Mouse (Mus musculus) hindbrain, embryonic 10.5 days (tissue): ENCODE results near the gene Nupr1l. TPM values are rescaled to one million over a fixed set of nuclear protein-coding genes. Genes with fewer than 3 reads are reported as not detected.

Source experiments
- DNase-seq: peaks from one replicate; pipeline ENCODE4 v3.0.0-alpha.2; 2017; ENCODE audit warnings: low spot score
- H3K27ac ChIP-seq: fragments of 300-500 bp; sonication (generic); 2 replicates; pipeline ENCODE4 v1.5.1; 2016; ENCODE audit warnings: mild to moderate bottlenecking, moderate library complexity
- H3K27me3 ChIP-seq: fragments of 300-500 bp; sonication (generic); 2 replicates; pipeline ENCODE4 v1.6.1; 2016; ENCODE audit warnings: mild to moderate bottlenecking; ENCODE audit not compliant: poor library complexity, insufficient read depth, severe bottlenecking
- H3K36me3 ChIP-seq: fragments of 300-500 bp; sonication (generic); 2 replicates; pipeline ENCODE4 v1.6.1; 2016; ENCODE audit warnings: mild to moderate bottlenecking, moderate library complexity
- H3K4me1 ChIP-seq: fragments of 300-500 bp; sonication (generic); replicated peaks from 2 replicates; pipeline ENCODE4 v1.6.1; 2016; ENCODE audit warnings: mild to moderate bottlenecking
- H3K4me3 ChIP-seq: fragments of 300-500 bp; sonication (generic); 2 replicates; pipeline ENCODE4 v1.5.1; 2016; ENCODE audit warnings: mild to moderate bottlenecking, moderate library complexity
- H3K9me3 ChIP-seq: fragments of 300-500 bp; sonication (generic); 2 replicates; pipeline ENCODE4 v1.6.1; 2016; ENCODE audit warnings: mild to moderate bottlenecking, moderate library complexity
- WGBS: fragments of 180-500 bp; shearing (Covaris S2); methylation state at CpG from one replicate; pipeline ENCODE4 v1.1.7; 2016; 5-methylcytosine and 5-hydroxymethylcytosine counted together
- polyA plus RNA-seq: library from polyadenylated mRNA; unstranded; fragments of >200 nt; fragmentation: Nextera tagmentation; extraction: Ambion mirVana; gene quantifications from 2 replicates; pipeline ENCODE4 v1.2.1, GENCODE M21; 2016

Nupr1l gene
- 3.5 and 4.3 TPM in 2 replicates for polyA plus RNA-seq

DNA sequence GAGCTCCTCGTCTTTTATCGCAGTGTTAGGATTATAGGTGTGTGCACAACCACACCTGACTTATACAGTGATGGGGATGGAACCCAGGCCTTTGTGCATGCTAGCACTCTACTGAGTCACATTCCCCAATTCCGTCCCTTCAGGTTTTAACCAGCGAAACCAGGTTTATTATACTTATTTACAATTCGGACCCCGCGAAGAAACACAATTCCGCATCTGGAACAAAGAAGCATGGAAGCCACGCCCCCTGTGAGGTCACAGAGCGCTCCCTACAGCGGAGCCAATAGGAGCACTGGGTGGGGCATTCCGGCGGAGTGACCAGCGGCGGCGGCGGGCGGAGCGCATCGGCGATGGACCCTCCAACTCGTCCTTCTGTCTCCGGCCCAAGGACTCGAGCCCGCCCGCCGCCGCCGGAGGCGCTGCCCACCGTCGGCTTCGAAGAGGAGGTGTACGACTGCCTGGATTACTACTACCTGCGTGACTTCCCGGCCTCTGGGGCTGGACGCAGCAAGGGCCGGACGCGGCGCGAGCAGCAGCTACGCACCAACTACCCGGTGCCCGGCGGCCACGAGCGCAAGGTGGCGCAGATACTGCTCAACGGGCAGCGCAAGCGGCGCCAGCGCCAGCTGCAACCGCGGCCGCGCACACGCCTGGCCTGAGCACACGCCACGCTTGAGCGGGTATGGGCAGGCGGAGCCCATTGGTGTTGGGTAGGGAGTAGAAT lies at the start of gene Nupr1l:
TSS of gene Nupr1l (plus strand) at position 299 of the 724 bp plus-strand sequence.
- DNase-seq, result peak; percentile 96
- Histone ChIP-seq H3K4me1 (peaks cover 11% of the 10 kb centered on the region), H3K27me3 (peaks cover 13% of the 10 kb centered on the region), H3K36me3 (no peaks in the 10 kb centered on the region), H3K27ac (peak within 1 kb of the TSS; percentile 94), H3K4me3 (peak within 1 kb of the TSS; percentile 75), H3K9me3 (no peaks in the 10 kb centered on the region)
- WGBS, result under 1% methylated on average over 63 of the region's 63 CpGs

GRCm38 (mm10) chr5:129862325-129862724 lies 46.0 kb upstream of the Nupr1l start:
- 96% methylated on average over 6 of the region's 6 CpGs for WGBS
- H3K36me3 ChIP-seq, result peaks cover 51% of the 10 kb centered on the region
- H3K27me3 ChIP-seq, result no peaks in the 10 kb centered on the region

DNA sequence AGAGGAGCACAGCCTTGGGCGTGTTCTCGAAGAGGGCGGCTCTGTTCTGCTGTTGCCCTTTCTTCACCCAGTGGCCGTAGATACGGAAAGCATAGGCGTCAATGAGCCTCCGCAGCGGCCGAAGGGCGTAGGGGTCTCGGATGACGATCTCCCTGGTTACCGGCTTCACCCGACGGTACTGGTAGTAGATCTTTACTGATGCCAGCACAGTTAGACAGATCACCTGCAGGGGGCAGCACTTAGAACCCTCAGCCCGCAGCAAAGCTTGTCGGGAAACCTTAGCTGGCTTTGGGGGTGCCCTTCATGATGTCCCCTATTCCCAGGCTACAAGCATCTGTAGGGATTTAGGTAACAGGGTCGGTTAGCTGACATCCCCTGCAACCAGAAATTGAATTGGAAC lies 43.9 kb upstream of the Nupr1l start:
- Histone ChIP-seq H3K27ac (no peak overlapping the region; the same call in 1 of the 2 replicates), H3K27me3 (no peaks in the 10 kb centered on the region), H3K4me1 (peaks cover 7% of the 10 kb centered on the region), H3K9me3 (peaks cover 7% of the 10 kb centered on the region; the same call in 1 of the 2 replicates), H3K4me3 (no peak overlapping the region; the same call in 1 of the 2 replicates), H3K36me3 (peaks cover 36% of the 10 kb centered on the region)
- DNase-seq, result peak; percentile 51
- WGBS, result 12% methylated on average over 18 of the region's 18 CpGs

More at GRCm38 (mm10) chr5:129862325-129862724, 46.0 kb upstream of the Nupr1l start:
- no peak overlapping the region for H3K27ac ChIP-seq
- H3K4me1 ChIP-seq, result peaks cover 7% of the 10 kb centered on the region
- H3K4me3 ChIP-seq, result no peak overlapping the region
- H3K9me3 ChIP-seq, result peaks cover 7% of the 10 kb centered on the region; the same call in 1 of the 2 replicates
- no peak for DNase-seq

DNA sequence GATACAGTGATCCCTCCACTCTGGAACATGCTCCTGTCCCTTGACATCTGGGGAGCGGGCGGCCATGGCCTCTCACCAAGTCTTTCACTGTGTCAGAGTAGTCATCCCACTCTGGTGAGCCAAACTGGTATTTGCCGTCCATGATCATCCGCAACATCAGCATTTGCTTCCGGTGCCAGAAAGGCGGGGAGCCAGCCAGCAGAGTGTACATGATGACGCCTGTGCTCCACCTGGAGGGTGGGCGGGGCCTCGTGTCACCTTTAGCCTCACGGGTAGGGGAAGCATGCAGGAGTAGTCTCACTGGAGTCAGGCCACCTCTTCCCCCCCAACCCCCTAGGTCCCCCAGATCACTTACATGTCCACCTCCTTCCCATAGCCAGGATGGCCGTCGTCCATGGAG lies 42.5 kb upstream of the Nupr1l start:
- Histone ChIP-seq H3K36me3 (peaks cover 23% of the 10 kb centered on the region), H3K27me3 (no peaks in the 10 kb centered on the region), H3K9me3 (peaks cover 7% of the 10 kb centered on the region; the same call in 1 of the 2 replicates), H3K4me3 (no peak overlapping the region), H3K4me1 (peaks cover 7% of the 10 kb centered on the region), H3K27ac (no peak overlapping the region)
- 90% methylated on average over 12 of the region's 12 CpGs for WGBS
- no peak for DNase-seq

GRCm38 (mm10) chr5:129869238-129869995 lies 38.9 kb upstream of the Nupr1l start:
- no peaks in the 10 kb centered on the region for H3K36me3 ChIP-seq
- no peak overlapping the region for H3K27ac ChIP-seq
- H3K4me3 ChIP-seq, result no peak overlapping the region
- H3K4me1 ChIP-seq, result peaks cover 2% of the 10 kb centered on the region
- no peaks in the 10 kb centered on the region for H3K9me3 ChIP-seq
- DNase-seq, result no peak
- H3K27me3 ChIP-seq, result no peaks in the 10 kb centered on the region
- 87% methylated on average over 19 of the region's 19 CpGs for WGBS

GRCm38 (mm10) chr5:129871238-129871637 lies 37.1 kb upstream of the Nupr1l start:
- 77% methylated on average over 2 of the region's 2 CpGs for WGBS
- Histone ChIP-seq H3K9me3 (no peaks in the 10 kb centered on the region), H3K27ac (no peak overlapping the region), H3K27me3 (no peaks in the 10 kb centered on the region), H3K4me1 (no peaks in the 10 kb centered on the region), H3K4me3 (no peak overlapping the region), H3K36me3 (no peaks in the 10 kb centered on the region)
- DNase-seq, result no peak

- no peaks in the 10 kb centered on the region for H3K27me3 ChIP-seq
- 85% methylated on average over 12 of the region's 12 CpGs for WGBS
- no peaks in the 10 kb centered on the region for H3K36me3 ChIP-seq
- H3K9me3 ChIP-seq, result no peaks in the 10 kb centered on the region
- no peak overlapping the region for H3K4me3 ChIP-seq
- no peak for DNase-seq
- H3K27ac ChIP-seq, result no peak overlapping the region
- H3K4me1 ChIP-seq, result no peaks in the 10 kb centered on the region
Observed at GRCm38 (mm10) chr5:129873942-129874341, 34.4 kb upstream of the Nupr1l start.

DNA sequence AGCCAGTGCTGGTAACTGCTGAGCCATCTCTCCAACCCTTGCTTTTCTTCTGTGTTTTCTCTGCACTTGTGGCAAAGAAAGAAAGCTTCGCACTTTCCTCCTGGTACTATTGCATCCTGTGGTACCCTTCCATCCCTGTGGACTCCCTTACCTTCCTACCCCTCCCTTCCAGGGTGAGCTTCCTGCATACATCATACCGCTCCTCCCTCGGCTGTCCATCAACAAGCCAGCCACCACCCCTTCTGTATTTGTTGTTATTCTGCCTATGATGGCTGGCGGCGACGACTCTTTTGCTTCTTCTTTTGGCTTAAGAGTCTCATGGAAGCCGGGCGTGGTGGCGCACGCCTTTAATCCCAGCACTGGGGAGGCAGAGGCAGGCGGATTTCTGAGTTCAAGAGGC lies 33.2 kb upstream of the Nupr1l start:
- Histone ChIP-seq H3K36me3 (peaks cover 6% of the 10 kb centered on the region), H3K9me3 (no peaks in the 10 kb centered on the region), H3K4me3 (no peak overlapping the region), H3K27ac (no peak overlapping the region), H3K4me1 (no peaks in the 10 kb centered on the region), H3K27me3 (no peaks in the 10 kb centered on the region)
- no peak for DNase-seq
- WGBS, result 79% methylated on average over 11 of the region's 11 CpGs

GRCm38 (mm10) chr5:129877731-129878455 lies 30.4 kb upstream of the Nupr1l start:
- 75% methylated on average over 9 of the region's 9 CpGs for WGBS
- Histone ChIP-seq H3K4me3 (no peak overlapping the region), H3K4me1 (no peaks in the 10 kb centered on the region)

DNA sequence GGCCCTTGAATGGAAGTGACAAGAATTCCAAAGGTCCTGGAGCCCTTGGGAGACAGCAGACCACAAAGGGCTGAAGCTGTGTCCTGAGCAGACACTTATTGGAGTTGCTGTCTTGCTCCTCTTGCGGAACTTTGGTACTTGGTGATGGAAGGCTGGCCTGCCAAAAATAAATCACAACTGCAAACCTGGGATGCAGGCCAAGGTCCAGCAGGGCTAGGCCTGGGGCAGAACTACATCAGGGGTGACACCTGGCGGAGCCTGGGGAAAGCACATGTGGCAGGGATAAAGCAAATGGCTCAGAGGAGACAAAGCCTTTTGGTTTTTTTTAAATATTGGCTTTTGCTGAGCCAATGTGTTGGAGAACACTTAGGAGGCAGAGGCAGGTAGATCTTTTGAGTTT lies 29.4 kb upstream of the Nupr1l start:
- DNase-seq, result peak; percentile 21
- Histone ChIP-seq H3K9me3 (no peaks in the 10 kb centered on the region), H3K4me1 (no peaks in the 10 kb centered on the region), H3K4me3 (no peak overlapping the region), H3K36me3 (peaks cover 40% of the 10 kb centered on the region), H3K27ac (no peak overlapping the region), H3K27me3 (no peaks in the 10 kb centered on the region)
- 58% methylated on average over 2 of the region's 2 CpGs for WGBS

More at GRCm38 (mm10) chr5:129877731-129878455, 30.4 kb upstream of the Nupr1l start:
- Histone ChIP-seq H3K27me3 (no peaks in the 10 kb centered on the region), H3K27ac (no peak overlapping the region), H3K36me3 (peaks cover 32% of the 10 kb centered on the region), H3K9me3 (no peaks in the 10 kb centered on the region)
- no peak for DNase-seq

- DNase-seq, result no peak
- Histone ChIP-seq H3K36me3 (peaks cover 50% of the 10 kb centered on the region), H3K4me1 (no peaks in the 10 kb centered on the region), H3K9me3 (no peaks in the 10 kb centered on the region), H3K27me3 (no peaks in the 10 kb centered on the region), H3K27ac (no peak overlapping the region), H3K4me3 (no peak overlapping the region)
- WGBS, result 65% methylated on average over 3 of the region's 3 CpGs
Observed at GRCm38 (mm10) chr5:129879888-129880287, 28.5 kb upstream of the Nupr1l start.

DNA sequence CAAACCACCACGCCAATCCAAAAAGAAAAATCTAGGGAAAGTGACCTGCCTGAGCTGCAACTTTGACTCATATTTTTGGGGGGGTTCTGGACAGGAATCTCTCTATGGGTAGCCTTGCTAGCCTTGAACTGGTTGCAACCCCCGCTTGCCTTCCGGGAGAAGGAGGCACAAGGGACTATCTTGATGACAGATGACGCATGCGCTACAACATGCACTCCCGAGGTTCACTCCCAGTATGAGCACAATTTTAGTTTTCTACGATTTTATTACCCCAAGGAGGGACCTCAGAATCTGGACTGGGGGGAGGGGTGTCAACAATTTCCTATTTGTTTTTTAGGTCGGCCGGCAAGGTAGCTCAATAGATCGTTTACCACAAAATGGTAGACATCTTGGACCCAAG lies 22.1 kb upstream of the Nupr1l start:
- H3K9me3 ChIP-seq, result no peaks in the 10 kb centered on the region
- H3K4me3 ChIP-seq, result peak overlapping the region; percentile 93
- peak; percentile 7 for DNase-seq
- H3K27ac ChIP-seq, result peak overlapping the region; percentile 96
- H3K27me3 ChIP-seq, result no peaks in the 10 kb centered on the region
- peaks cover 14% of the 10 kb centered on the region for H3K4me1 ChIP-seq
- H3K36me3 ChIP-seq, result peaks cover 40% of the 10 kb centered on the region
- WGBS, result 51% methylated on average over 10 of the region's 10 CpGs
